Mouse (Mus musculus) hindbrain, postnatal 0 days (tissue): ENCODE measurements around the gene Prkag1. TPM values are rescaled to one million over a fixed set of nuclear protein-coding genes. Genes with fewer than 3 reads are reported as not detected.
A peak's percentile ranks its signal among the peaks of the same experiment; 100 is the strongest.

ENCODE experiments used
- ATAC-seq: fragments of 200-750 bp; cut with Nextera tagmentation; 2 replicates; pipeline ENCODE4 v1.8.0; 2017; ENCODE audit warnings: mild to moderate bottlenecking, moderate TSS enrichment, moderate library complexity
- DNase-seq: peaks from one replicate; pipeline ENCODE4 v3.0.0-alpha.2; 2015; ENCODE audit warnings: low spot score
- H3K27ac ChIP-seq: fragments of 300-500 bp; sonication (generic); 2 replicates; pipeline ENCODE4 v1.5.1; 2014; ENCODE audit warnings: mild to moderate bottlenecking
- H3K27me3 ChIP-seq: fragments of 300-500 bp; sonication (generic); 2 replicates; pipeline ENCODE4 v1.6.1; 2014; ENCODE audit warnings: low read length, mixed read lengths; ENCODE audit not compliant: insufficient read depth
- H3K36me3 ChIP-seq: fragments of 300-500 bp; sonication (generic); 2 replicates; pipeline ENCODE4 v1.6.1; 2014; ENCODE audit warnings: low read length, mixed read lengths; ENCODE audit not compliant: insufficient read depth
- H3K4me1 ChIP-seq: fragments of 300-500 bp; sonication (generic); 2 replicates; pipeline ENCODE4 v1.6.1; 2014; ENCODE audit warnings: antibody characterized with exemption, low read length, mixed read lengths; ENCODE audit not compliant: insufficient read depth
- H3K4me2 ChIP-seq: fragments of 300-500 bp; sonication (generic); 2 replicates; pipeline ENCODE4 v1.6.1; 2014; ENCODE audit warnings: low read depth, mild to moderate bottlenecking, low read length, moderate library complexity, mixed read lengths
- H3K4me3 ChIP-seq: fragments of 300-500 bp; sonication (generic); 2 replicates; pipeline ENCODE4 v1.5.1; 2014; ENCODE audit warnings: low read length
- H3K9ac ChIP-seq: fragments of 300-500 bp; sonication (generic); replicated peaks from 2 replicates; pipeline ENCODE4 v1.6.1; 2014; ENCODE audit warnings: mild to moderate bottlenecking, low read length, moderate library complexity, mixed read lengths
- H3K9me3 ChIP-seq: fragments of 300-500 bp; sonication (generic); 2 replicates; pipeline ENCODE4 v1.6.1; 2016; ENCODE audit warnings: low read length, mixed read lengths
- CTCF ChIP-seq: IDR thresholded peaks from 2 replicates; pipeline ENCODE4 v1.5.1; 2016; ENCODE audit warnings: antibody characterized with exemption, control low read depth, low read depth
- WGBS: fragments of 180-500 bp; shearing (Covaris S2); extraction: QIAGEN DNeasy Blood & Tissue Kit; methylation state at CpG from one replicate; pipeline ENCODE4 v1.1.7; 2014; 5-methylcytosine and 5-hydroxymethylcytosine counted together
- polyA plus RNA-seq: library from polyadenylated mRNA; unstranded; fragments of >200 nt; fragmentation: Nextera tagmentation; extraction: Ambion mirVana; gene quantifications from 2 replicates; pipeline ENCODE4 v1.2.1, GENCODE M21; 2015
- total RNA-seq: library from RNA; depleted of rRNA; stranded (reverse); fragments of >200 nt; gene quantifications from 2 replicates; pipeline ENCODE4 v1.2.3, GENCODE M21; 2014

Prkag1 gene
- total and polyA plus RNA-seq, 2 experiments from 2014 or later: 61.1 to 99.4 TPM

DNA sequence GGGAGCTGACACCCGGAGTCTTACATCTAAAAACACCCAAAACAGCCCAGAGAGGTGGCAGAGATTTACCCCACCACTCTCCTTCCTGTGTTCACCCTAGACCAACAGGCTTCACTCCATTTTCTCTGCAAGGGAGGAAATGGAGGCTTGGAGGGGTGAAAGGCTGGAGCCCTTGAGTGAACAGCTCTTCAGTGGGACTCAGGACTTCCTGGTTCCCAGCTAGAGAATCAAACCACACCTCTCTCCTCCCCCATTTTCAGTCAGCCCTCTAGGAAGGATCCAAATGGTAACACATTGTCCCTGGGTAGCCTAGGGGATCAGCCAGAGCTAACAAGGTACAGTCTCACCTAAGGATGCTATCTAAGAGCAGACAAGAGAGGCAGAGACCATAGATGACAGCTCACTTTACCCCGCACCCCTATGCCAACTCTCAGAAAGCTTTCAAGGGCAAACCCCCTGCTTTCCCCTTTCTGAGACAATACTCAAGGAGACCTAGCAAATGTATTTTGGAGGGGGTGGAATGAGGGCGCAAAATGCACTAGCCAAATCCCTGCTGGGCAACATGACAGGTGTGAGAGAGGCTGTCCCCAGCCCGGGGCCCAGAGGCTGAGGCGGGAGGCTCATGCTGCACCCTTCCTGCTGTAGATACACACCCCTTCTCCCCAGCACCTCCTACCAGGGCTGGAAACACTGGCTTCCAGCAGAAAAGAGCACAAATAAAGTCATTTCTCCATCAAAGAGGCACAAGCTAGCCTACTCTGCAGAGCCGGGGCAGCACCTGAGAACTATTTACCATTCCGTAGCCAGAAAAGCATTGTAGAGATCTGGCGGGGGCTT, 38.2 kb upstream of the Prkag1 start:
- Histone ChIP-seq H3K36me3 (peaks cover 18% of the 10 kb centered on the region), H3K4me1 (peaks cover 31% of the 10 kb centered on the region), H3K27me3 (no peaks in the 10 kb centered on the region), H3K27ac (no peak overlapping the region; the same call in 1 of the 2 replicates), H3K9ac (peak overlapping the region; percentile 99), H3K4me2 (peak overlapping the region; percentile 99), H3K9me3 (no peaks in the 10 kb centered on the region), H3K4me3 (peak overlapping the region; percentile 100)
- ATAC-seq (no peak), DNase-seq (no peak)
- 10% methylated on average over 8 of the region's 8 CpGs for WGBS
- TF ChIP-seq CTCF: no peak

DNA sequence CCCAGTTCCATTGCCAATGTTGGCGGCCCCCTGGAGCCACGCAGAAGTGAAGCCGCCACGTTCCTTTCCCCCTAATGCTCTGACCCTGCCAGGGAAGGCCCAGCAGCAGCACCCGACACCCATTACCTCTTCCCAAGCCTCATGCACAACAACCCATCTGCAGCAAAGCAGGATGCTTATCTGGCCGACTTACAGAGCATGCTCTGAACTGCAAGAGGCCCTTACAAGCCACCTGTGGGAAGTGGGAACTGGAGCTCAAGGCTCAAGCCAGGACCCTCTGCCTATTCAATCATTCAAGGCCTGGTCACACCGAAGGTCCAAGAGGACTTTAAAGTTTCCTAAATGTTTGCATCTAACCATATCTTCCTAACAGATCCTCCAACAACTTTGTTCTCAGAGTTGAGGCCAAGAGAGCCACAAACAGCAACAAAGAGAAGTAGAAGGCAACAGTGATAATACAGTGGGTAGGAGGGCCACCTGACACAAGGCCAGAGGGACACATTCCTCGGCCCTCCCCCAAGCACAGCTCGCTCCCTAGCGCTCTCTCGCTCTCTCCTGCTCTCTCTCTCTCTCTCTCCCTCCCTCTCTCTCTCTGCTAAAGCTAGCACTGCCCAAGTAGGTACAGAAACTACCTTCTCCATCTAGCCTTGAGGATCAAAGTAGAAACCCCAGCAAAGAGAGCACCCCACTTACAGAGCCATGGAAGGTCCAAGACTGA, 37.2 kb upstream of the Prkag1 start:
- Histone ChIP-seq H3K27ac (peak overlapping the region; percentile 15; the same call in 1 of the 2 replicates), H3K9me3 (no peaks in the 10 kb centered on the region), H3K9ac (peak overlapping the region; percentile 99), H3K4me1 (peaks cover 31% of the 10 kb centered on the region), H3K4me2 (peak overlapping the region; percentile 99), H3K36me3 (peaks cover 28% of the 10 kb centered on the region), H3K4me3 (peak overlapping the region; percentile 100), H3K27me3 (no peaks in the 10 kb centered on the region)
- DNase-seq (no peak), ATAC-seq (no peak)
- TF ChIP-seq CTCF: no peak
- 26% methylated on average over 11 of the region's 11 CpGs for WGBS

GRCm38 (mm10) chr15:98867321-98867720, 36.0 kb upstream of the Prkag1 start:
- no peak for TF ChIP-seq CTCF
- 57% methylated on average over 6 of the region's 6 CpGs for WGBS
- no peaks in the 10 kb centered on the region for H3K9me3 ChIP-seq
- H3K27ac ChIP-seq: no peak overlapping the region
- H3K36me3 ChIP-seq: peaks cover 40% of the 10 kb centered on the region
- ATAC-seq (no peak), DNase-seq (peak; percentile 67)
- peak overlapping the region; percentile 100; the same call in 1 of the 2 replicates for H3K4me3 ChIP-seq
- peaks cover 28% of the 10 kb centered on the region for H3K4me1 ChIP-seq
- peak overlapping the region; percentile 99 for H3K4me2 ChIP-seq
- no peak overlapping the region; the same call in 1 of the 2 replicates for H3K9ac ChIP-seq
- no peaks in the 10 kb centered on the region for H3K27me3 ChIP-seq

DNA sequence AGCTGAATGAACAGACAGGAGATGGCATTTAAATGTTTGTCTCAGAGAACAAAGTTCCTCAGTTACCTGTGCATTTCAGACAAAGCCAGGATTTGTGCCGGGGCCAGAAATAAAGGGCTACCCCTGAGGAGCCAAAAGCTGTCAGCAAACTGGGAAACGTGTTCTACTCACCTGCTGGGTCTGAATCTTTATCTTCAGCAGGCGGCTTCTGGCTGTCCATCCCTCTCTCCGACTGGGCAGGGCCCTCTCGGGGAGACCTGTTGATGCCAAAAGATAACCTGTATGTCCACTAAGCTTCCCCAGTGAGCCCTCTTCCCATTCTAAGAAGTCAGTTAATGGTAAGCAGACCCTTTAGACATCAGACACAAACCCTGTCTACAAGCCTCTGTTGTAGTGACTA, 35.2 kb upstream of the Prkag1 start:
- Histone ChIP-seq H3K4me1 (peaks cover 28% of the 10 kb centered on the region), H3K36me3 (peaks cover 48% of the 10 kb centered on the region), H3K9ac (no peak overlapping the region), H3K27ac (no peak overlapping the region), H3K9me3 (no peaks in the 10 kb centered on the region), H3K4me2 (no peak overlapping the region), H3K27me3 (no peaks in the 10 kb centered on the region), H3K4me3 (no peak overlapping the region)
- ATAC-seq (no peak), DNase-seq (no peak)
- 87% methylated on average over 5 of the region's 5 CpGs for WGBS
- no peak for TF ChIP-seq CTCF

- no peak for TF ChIP-seq CTCF
- peaks cover 28% of the 10 kb centered on the region for H3K4me1 ChIP-seq
- H3K36me3 ChIP-seq: peaks cover 56% of the 10 kb centered on the region
Measured at GRCm38 (mm10) chr15:98865771-98866170, 34.5 kb upstream of the Prkag1 start.

GRCm38 (mm10) chr15:98864951-98865350, 33.6 kb upstream of the Prkag1 start:
- DNase-seq (no peak), ATAC-seq (no peak)
- no peak overlapping the region for H3K27ac ChIP-seq
- WGBS: 95% methylated on average over 6 of the region's 6 CpGs
- no peak overlapping the region for H3K9ac ChIP-seq
- H3K4me2 ChIP-seq: no peak overlapping the region
- H3K36me3 ChIP-seq: peaks cover 64% of the 10 kb centered on the region
- H3K4me1 ChIP-seq: peaks cover 28% of the 10 kb centered on the region
- no peaks in the 10 kb centered on the region for H3K27me3 ChIP-seq
- TF ChIP-seq CTCF: no peak
- H3K9me3 ChIP-seq: no peaks in the 10 kb centered on the region
- no peak overlapping the region for H3K4me3 ChIP-seq

More at GRCm38 (mm10) chr15:98865771-98866170, 34.5 kb upstream of the Prkag1 start:
- Histone ChIP-seq H3K4me2 (no peak overlapping the region), H3K9ac (no peak overlapping the region), H3K9me3 (no peaks in the 10 kb centered on the region), H3K27me3 (no peaks in the 10 kb centered on the region), H3K4me3 (no peak overlapping the region), H3K27ac (no peak overlapping the region)
- no peak for ATAC-seq
- no peak for DNase-seq
- WGBS: 95% methylated on average over 8 of the region's 8 CpGs
